Mouse (Mus musculus): ENCODE results near the gene Frk. TPM values are rescaled to one million over a fixed set of nuclear protein-coding genes. Genes with fewer than 3 reads are reported as not detected.
"Not testable (repeated sequence)": the region's sequence is repeated elsewhere in the genome, so short reads cannot be mapped to it uniquely, and the experiment has no call there.

Frk gene
- 1 to 10 TPM in 1 of 2 experiments, under 1 TPM in 1; 0.92 to 1.1 TPM for total RNA-seq (2021)
- long read RNA-seq, experiment 1, partial matches to known transcripts: 0 of 2 reads
- long read RNA-seq, experiment 1, other reads (novel, unspliced or antisense): 0 of 2 reads
- long read RNA-seq, experiment 2, partial matches to known transcripts: 0 of 1 reads
- long read RNA-seq, experiment 2, other reads (novel, unspliced or antisense): 1 of 1 reads

GRCm38 (mm10) chr10:34483297-34484013 lies at the start of gene Frk:
Frk (plus strand) TSS chr10:34483399.
- DNase-seq: peak; percentile 11

GRCm38 (mm10) chr10:34434191-34434590 lies 49.0 kb upstream of the Frk start:
- not testable (repeated sequence) for DNase-seq

DNA sequence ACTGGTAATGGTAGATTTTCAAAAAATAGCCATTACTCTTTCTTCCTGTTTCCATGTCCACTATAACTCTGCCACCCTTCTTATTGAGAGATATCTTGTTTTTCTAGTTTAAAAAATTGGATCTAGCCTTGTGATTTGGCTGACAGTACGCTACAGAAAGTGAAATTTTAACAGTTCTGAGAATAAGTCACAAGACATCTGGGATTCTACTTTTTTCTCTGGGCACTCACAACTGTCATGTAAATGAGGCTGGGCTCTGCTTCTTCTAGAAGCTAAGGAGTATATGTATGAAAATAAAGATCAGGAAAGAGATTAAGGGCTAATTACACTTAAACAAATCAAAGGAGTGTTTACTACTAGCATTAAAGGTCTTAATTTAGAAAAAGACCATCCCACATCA lies 33.7 kb upstream of the Frk start:
- no peak for DNase-seq

DNA sequence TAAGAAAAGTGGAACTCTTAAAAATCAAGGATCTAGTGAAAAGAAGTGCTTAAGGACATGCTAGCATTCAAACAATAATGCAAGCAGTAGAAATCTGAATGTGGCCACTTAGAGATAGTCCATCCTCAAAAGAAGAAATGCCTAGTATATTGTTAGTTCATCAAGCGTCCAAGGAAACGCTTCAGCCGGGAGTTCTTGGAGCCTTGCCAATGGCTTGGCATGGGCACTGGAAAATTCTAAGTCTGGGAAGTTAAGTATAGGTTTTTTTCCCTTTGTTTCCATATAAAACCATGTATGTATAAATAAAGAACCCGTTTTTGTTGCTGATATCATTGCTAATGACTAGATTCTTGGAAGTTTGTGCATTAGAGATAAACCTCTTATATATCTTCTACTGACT lies 21.7 kb upstream of the Frk start:
- no peak for DNase-seq

GRCm38 (mm10) chr10:34464321-34464720 lies 18.9 kb upstream of the Frk start:
- DNase-seq: no peak

- DNase-seq: no peak
Observed at GRCm38 (mm10) chr10:34469037-34469436, 14.2 kb upstream of the Frk start.

DNA sequence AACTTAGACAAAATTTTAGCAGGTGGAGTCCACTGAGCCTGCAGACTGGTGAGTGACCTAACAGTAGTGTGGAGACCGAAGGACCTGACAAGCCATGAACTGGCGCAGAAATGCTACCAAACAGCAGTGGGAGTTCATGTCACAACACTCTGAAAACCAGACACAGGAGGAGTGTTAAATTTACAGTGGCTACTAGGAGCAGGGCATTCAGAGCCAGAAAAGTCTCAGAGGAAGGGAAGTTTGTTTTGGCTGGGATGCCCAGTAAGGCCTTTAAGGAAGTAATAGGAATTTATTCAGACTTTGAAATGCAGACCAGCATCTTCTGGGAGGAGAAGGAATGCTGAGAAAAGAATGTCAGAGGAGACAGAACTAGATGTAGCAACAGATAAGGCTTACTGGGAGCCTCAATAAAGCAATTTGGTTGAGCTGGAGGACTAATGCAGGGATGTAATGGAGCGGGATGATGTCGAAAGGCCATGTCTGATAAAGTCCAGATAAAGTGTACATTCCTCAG lies 3.2 kb upstream of the Frk start:
- no peak for DNase-seq

- DNase-seq: peak; percentile 37
Observed at GRCm38 (mm10) chr10:34484014-34484411, 814 bp downstream of the Frk start.

DNA sequence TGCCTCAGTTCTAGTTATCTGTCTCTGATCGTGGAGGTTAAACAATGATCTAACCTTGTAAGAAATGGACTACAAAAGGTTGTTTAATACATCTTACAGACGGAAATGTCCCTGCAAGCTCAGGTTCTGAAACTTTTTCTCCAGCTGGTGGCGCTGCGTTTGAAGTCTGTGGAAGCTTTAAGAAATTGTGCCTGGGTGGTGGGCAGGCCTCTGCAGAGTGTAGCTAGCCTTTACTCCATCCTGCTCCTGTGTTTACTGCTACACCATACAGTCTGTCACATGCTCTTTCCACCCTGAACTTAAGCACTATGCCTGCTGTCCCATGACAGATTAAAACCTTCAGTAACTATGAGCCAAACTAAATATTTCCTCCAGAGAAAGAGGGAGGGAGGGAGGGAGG lies 1.9 kb downstream of the Frk start:
- no peak for DNase-seq

- no peak for DNase-seq
Observed at GRCm38 (mm10) chr10:34507807-34508206, 24.6 kb downstream of the Frk start.

GRCm38 (mm10) chr10:34508593-34508992 lies 25.4 kb downstream of the Frk start:
- DNase-seq: no peak

GRCm38 (mm10) chr10:34509256-34509655 lies 26.1 kb downstream of the Frk start:
- DNase-seq: no peak

DNA sequence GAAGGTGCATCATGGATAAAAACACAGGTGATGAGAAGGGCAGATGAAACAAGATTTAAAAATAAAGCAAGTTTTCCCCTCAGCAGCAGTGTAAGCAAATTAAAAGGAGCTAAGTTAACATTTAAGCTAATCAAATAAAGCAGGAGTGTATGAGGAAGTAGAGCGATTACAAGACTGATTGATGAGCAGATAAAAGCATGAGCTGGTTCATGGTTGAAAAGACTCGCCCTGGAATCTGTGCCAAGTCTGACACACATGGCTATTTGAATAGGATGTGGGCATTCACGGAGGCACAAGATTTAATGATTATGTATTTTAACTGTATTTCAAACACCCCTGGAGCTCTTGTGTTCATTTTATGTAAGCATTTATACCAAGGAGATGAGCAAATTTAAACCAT lies 28.0 kb downstream of the Frk start:
- no peak for DNase-seq

- no peak for DNase-seq
Observed at GRCm38 (mm10) chr10:34512551-34512950, 29.4 kb downstream of the Frk start.

GRCm38 (mm10) chr10:34525598-34525997 lies 42.4 kb downstream of the Frk start:
- DNase-seq: no peak

- DNase-seq: no peak
Observed at GRCm38 (mm10) chr10:34531766-34532165, 48.6 kb downstream of the Frk start.

DNA sequence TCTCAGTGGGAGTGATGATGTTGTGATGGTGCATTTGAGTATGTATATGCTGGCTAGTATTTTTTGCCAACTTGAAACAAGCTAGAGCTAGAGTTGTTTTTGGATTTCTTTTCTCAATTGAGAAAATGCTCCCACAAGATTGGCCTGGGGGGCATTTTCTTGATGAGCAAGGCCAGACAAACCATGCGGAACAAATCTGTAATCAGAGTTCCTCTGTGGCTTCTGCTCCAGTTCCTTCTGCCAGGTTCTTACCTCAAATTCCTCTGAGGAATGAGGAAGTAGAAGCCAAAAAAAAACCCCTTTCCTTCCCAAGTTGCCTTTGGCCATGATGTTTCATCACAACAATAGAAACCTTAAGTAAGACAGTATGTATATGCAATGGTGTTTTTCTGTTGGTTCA lies 49.3 kb downstream of the Frk start:
- no peak for DNase-seq

DNA sequence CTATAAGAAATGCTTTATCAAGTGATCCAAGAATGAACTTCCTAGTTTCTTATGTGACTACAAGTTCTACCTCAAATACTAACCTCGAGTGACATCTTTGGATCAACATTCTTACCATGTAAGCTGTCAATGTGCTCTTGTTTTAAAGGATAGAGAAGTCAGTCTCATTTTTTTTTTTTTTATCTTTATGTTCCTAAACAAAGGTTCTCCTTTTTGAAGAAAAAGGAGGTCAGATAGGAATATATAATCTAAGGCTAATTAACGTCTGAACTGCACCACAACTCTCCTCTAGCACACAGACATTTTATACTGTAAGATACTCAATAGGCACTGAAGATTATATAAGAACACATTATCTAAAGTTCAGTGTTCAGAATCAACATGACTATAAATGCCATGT lies 57.5 kb downstream of the Frk start:
- DNase-seq: no peak

DNA sequence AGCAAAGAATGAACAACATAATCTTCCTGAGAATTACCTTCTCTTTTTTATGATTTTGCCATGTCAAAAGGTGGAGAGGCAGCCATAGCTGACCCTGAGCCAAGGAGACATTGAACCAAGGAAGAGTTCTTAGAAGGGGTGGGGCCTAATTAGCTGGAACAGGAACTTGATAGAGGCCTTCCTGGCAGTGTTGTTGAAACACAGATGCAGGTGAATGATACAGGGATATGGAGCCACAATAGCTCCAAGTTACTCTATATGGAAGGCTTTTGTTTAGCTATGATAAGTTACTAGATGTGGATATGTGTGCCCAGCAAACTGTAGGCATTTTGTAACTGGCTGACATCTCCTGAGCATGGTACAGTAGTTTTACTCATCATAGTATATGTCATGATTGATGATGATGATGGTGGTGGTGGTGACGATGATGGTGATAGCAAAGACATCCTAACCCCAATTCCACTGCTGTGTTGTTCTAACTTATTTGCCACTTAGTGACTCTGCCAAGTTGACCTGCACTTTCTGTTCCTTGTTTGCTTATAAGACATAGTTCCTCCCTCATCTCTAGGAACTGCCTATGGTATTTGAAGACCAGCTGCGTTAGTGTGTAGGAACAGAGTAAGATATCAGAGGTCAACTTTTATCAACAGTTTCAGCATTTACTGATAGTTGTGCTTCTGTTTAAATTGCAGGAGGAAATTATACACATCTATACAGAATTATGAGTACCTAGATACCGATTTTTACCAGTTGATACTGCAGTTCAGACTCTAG lies 58.7 kb downstream of the Frk start:
- no peak for DNase-seq

DNA sequence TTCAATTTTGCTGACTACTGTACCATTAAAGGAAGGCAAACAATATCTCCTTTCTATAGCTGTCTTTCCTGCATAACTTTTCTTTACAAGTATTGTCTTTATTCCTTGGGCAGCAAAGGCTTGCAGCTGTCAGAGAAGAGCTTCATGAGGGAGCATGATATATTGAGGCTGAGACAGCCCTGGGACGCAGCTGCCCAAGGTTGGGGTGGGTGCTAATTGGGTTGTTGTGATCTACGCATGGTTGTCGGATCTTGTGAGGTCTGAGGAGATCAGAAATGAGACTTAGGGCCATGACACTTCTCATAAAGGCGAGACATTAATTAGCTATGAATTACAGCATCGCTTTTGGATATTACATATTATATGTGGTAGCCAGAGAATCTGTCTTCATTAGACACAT lies 67.4 kb downstream of the Frk start:
- no peak for DNase-seq

DNA sequence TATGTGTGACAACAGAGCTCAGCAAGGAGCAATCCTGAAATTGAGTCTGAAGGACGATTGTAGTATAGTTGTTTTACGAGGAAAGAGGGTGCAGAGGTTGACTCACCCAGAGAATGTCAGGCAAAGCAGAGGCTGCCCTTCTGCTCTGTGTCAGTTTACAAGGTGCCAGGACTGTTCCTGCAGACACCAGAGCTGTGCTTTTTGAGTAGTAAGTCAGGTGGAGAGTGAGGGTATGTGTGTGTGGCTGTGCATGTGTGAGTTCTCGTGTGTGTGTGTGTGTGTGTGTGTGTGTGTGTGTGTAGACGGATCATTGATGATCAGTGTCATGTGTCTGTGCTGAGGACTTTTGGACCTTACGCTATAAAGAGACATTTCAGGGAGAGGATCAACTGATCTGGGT lies 68.4 kb downstream of the Frk start:
- DNase-seq: no peak

DNA sequence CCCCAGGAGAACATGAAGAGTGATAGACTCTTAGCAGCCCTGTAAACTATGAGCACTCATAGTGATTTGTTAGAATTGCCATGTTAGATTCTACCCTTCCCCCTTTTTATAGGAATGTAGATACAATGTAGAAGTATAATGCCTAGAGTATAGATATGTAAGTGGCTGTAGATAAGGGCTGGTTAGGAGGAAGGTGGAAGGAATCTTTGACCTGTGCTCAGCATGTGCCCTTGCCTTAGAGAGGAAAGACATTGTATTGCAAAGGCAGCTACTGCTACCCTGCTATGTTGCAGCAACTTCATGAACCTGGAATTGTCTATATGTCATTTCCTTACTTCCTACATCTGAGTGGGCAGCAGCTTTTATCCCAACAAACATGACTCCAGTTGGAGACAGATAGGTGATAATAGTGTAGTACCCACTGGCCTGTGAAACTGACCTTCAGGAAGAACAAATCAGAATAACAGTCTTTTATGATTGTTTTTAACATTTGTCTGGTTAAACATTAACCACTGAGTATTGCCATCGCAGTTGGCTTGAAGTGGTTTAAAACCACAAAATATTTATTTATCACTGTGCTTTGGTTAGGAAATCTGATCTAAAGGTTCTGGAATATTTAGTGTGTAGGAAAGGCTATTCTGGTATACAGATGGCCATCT lies 80.4 kb downstream of the Frk start:
- no peak for DNase-seq

- no peak for DNase-seq
Observed at GRCm38 (mm10) chr10:34615474-34615873, 132.3 kb downstream of the Frk start.

All from gastrocnemius, postnatal 25 days (tissue).